ENCODE assay signal across 6 mouse cellular contexts in genomic region chr11:78587677-78588076, GRCm38 (mm10). TPM values are rescaled to one million over a fixed set of nuclear protein-coding genes. Genes with fewer than 3 reads are reported as not detected.
DNase-seq lines count a peak whose midpoint lies in the region; ATAC-seq and TF ChIP-seq lines count a peak whose summit lies in the region.
"Not testable (repeated sequence)": the region's sequence is repeated elsewhere in the genome, so short reads cannot be mapped to it uniquely, and the experiment has no call there.

No protein-coding gene starts in this region.

- in situ Hi-C loops in CH12.LX (cut with MboI; ENCODE audit: low pct_ligation_motif_present, low pct_unique_long_range_greater_than_20kb, low sequenced_read_pairs), result loop anchor here (10.0 kb wide), 1 partner anchor 367 kb away; no protein-coding TSS in a partner anchor
- in situ Hi-C loops in Patski (cut with MboI; ENCODE audit: low pct_unique_long_range_greater_than_20kb), result not testable (repeated sequence)

- not testable (repeated sequence) for H3K4me1 ChIP-seq in CH12.LX (ENCODE audit: control insufficient read depth in 1 of 2, insufficient read depth in 2 of 2); heart, adult 2 months (ENCODE audit: control insufficient read depth, insufficient read depth, low read length); kidney, postnatal 0 days (replicated peaks; ENCODE audit: insufficient read depth, low read length); liver, postnatal 0 days (ENCODE audit: insufficient read depth); stomach, postnatal 0 days (replicated peaks; ENCODE audit: control insufficient read depth, insufficient read depth)

- POLR2A ChIA-PET in Patski (lab: Charles Lee), result interaction anchor here (0.7 kb wide), 1 partner anchor 1503 kb away, joined by 4 read pairs; no protein-coding TSS in a partner anchor

- WGBS in heart, adult 2 months, result 95% methylated on average over 1 of the region's 1 CpGs
- WGBS in kidney, postnatal 0 days, result 94% methylated on average over 1 of the region's 1 CpGs
- 80% methylated on average over 1 of the region's 1 CpGs for WGBS in liver, postnatal 0 days (ENCODE audit: insufficient replicate concordance)
- WGBS in stomach, postnatal 0 days, result 93% methylated on average over 1 of the region's 1 CpGs

- dilution Hi-C loops in CH12.LX (cut with MboI; ENCODE audit: extremely low pct_ligation_motif_present, extremely low pct_unique_long_range_greater_than_20kb, low sequenced_read_pairs), result not testable (repeated sequence)

- CTCF ChIA-PET in Patski (lab: Charles Lee), result interaction anchor here (1.0 kb wide), 1 partner anchor 240 kb away, joined by 3 read pairs; no protein-coding TSS in a partner anchor

- not testable (repeated sequence) for H3K4me3 ChIP-seq in CH12.LX (replicated peaks in 1 of 3; ENCODE audit: low read depth in 2 of 3, low read length in 2 of 3, poor library complexity in 1 of 3); heart, adult 2 months; kidney, postnatal 0 days (replicated peaks; ENCODE audit: low read depth, low read length); liver, postnatal 0 days (ENCODE audit: low read depth, low read length); stomach, postnatal 0 days (ENCODE audit: low read depth, low read length)

- not testable (repeated sequence) for H3K4me2 ChIP-seq in CH12.LX (ENCODE audit: insufficient read depth, low read depth, poor library complexity, severe bottlenecking); kidney, postnatal 0 days (ENCODE audit: low read length); liver, postnatal 0 days (ENCODE audit: low read depth, low read length); stomach, postnatal 0 days (replicated peaks; ENCODE audit: low read depth)

- TF ChIP-seq RAD21 in CH12.LX (IDR thresholded peaks at IDR 0.05; ENCODE audit: low read depth, low read length), result peak; percentile 19

- TF ChIP-seq POLR2A in CH12.LX (IDR thresholded peaks at IDR 0.05; ENCODE audit: low read depth, low read length); heart, adult 2 months (IDR thresholded peaks at IDR 0.05; ENCODE audit: insufficient read depth, low read depth, low read length): not testable (repeated sequence)

- not testable (repeated sequence) for ATAC-seq in Patski; kidney, postnatal 0 days (replicated peaks; ENCODE audit: low FRiP score, low read depth); liver, postnatal 0 days; stomach, postnatal 0 days (ENCODE audit: low FRiP score, low TSS enrichment)

- not testable (repeated sequence) for H3K79me2 ChIP-seq in CH12.LX (replicated peaks; ENCODE audit: control insufficient read depth, extremely low read depth, insufficient read depth, poor library complexity, severe bottlenecking); heart, adult 2 months (replicated peaks; ENCODE audit: control insufficient read depth, insufficient read depth, low read length)

- intact Hi-C loops in heart, adult 2 months (cut with DNase I), result loop anchor here (5.0 kb wide), 1 partner anchor 235 kb away; no protein-coding TSS in a partner anchor

- H3K36me3 ChIP-seq in CH12.LX (replicated peaks in 1 of 2; ENCODE audit: control insufficient read depth in 1 of 2, insufficient read depth in 1 of 2, low read length in 1 of 2), result peaks cover 14 to 44% of the 10 kb centered on the region in 2 experiments
- H3K36me3 ChIP-seq in heart, adult 2 months (ENCODE audit: control insufficient read depth, insufficient read depth, low read length); liver, postnatal 0 days (replicated peaks; ENCODE audit: insufficient read depth, low read length); stomach, postnatal 0 days (ENCODE audit: control insufficient read depth, insufficient read depth, low read length): not testable (repeated sequence)
- peaks cover 19% of the 10 kb centered on the region; the same call in 1 of the 2 replicates for H3K36me3 ChIP-seq in kidney, postnatal 0 days (ENCODE audit: insufficient read depth, low read length)

- not testable (repeated sequence) for H3K27ac ChIP-seq in CH12.LX (ENCODE audit: insufficient read depth, low read depth); heart, adult 2 months; kidney, postnatal 0 days; liver, postnatal 0 days (ENCODE audit: low read depth); stomach, postnatal 0 days (replicated peaks)

- not testable (repeated sequence) for DNase-seq in CH12.LX (ENCODE audit: extremely low read depth); Patski (ENCODE audit: low read depth, low spot score); heart, adult 2 months; kidney, postnatal 0 days (ENCODE audit: low spot score); liver, postnatal 0 days; stomach, postnatal 0 days (ENCODE audit: low spot score)

- TF ChIP-seq EP300 in CH12.LX (IDR thresholded peaks at IDR 0.05; ENCODE audit: low read length); heart, adult 2 months (IDR thresholded peaks at IDR 0.05; ENCODE audit: insufficient read depth, low read depth, low read length); liver, postnatal 0 days (IDR thresholded peaks at IDR 0.05; ENCODE audit: low read depth); stomach, postnatal 0 days (optimal IDR thresholded peaks at IDR 0.05): not testable (repeated sequence)

- H3K27me3 ChIP-seq in CH12.LX (replicated peaks); Patski; heart, adult 2 months (ENCODE audit: control insufficient read depth, insufficient read depth, low read length); kidney, postnatal 0 days (ENCODE audit: insufficient read depth, low read length); liver, postnatal 0 days (ENCODE audit: insufficient read depth, low read length); stomach, postnatal 0 days (ENCODE audit: control insufficient read depth, insufficient read depth, low read length): not testable (repeated sequence)

- TF ChIP-seq CTCF in CH12.LX (conservative IDR thresholded peaks at IDR 0.05 in 1 of 2, IDR thresholded peaks at IDR 0.05 in 1 of 2; ENCODE audit: low read depth in 2 of 2, low read length in 2 of 2) (peak in 1 of 2 experiments; percentile 28; a peak in 2 of 4 replicates), Patski (IDR thresholded peaks at IDR 0.05) (peak; percentile 47)
- TF ChIP-seq CTCF in heart, adult 2 months (IDR thresholded peaks at IDR 0.05), result peak; percentile 50
- peak; percentile 34 for TF ChIP-seq CTCF in kidney, postnatal 0 days (IDR thresholded peaks at IDR 0.05; ENCODE audit: low read depth)
- 0 out of 2 replicates have a peak, but pooled peaks have one; percentile 12 for TF ChIP-seq CTCF in liver, postnatal 0 days (IDR thresholded peaks at IDR 0.05; ENCODE audit: low read depth)
- TF ChIP-seq CTCF in stomach, postnatal 0 days (IDR thresholded peaks at IDR 0.05; ENCODE audit: low read depth), result peak; percentile 39

- not testable (repeated sequence) for H3K9ac ChIP-seq in CH12.LX (ENCODE audit: insufficient read depth, low read depth); heart, adult 2 months (ENCODE audit: low read depth, low read length); kidney, postnatal 0 days (ENCODE audit: low read depth, low read length); liver, postnatal 0 days (replicated peaks); stomach, postnatal 0 days (ENCODE audit: low read length)

- not testable (repeated sequence) for H3K9me3 ChIP-seq in CH12.LX (replicated peaks; ENCODE audit: low read length); kidney, postnatal 0 days (replicated peaks; ENCODE audit: low read length); liver, postnatal 0 days (ENCODE audit: low read length); stomach, postnatal 0 days (ENCODE audit: control insufficient read depth, low read length)

RNA-seq across cellular contexts. Expression of gene Tmem97, which starts 37.1 kb away (rescaled TPM):
- total RNA-seq in CH12.LX (2012; rRNA removed) (213 and 282 TPM in 2 replicates), CH12.LX (2014; rRNA removed) (315 and 347 TPM in 2 replicates)
- polyA plus RNA-seq in CH12.LX (2012; ENCODE audit: insufficient read length, low read depth) (243 and 268 TPM in 2 replicates), Patski (2021) (19.1 TPM)
- total RNA-seq in heart, adult 2 months (2021), result 1 to 10 TPM; 5.2 to 6.1 TPM
- polyA plus RNA-seq in heart, adult 2 months (2012; rRNA removed), result 6.4 and 6.8 TPM in 2 replicates
- 61.0 and 65.8 TPM in 2 replicates for polyA plus RNA-seq in kidney, postnatal 0 days (2015; fragmentation: Nextera tagmentation; extraction: Ambion mirVana)
- 79.2 and 81.5 TPM in 2 replicates for polyA plus RNA-seq in liver, postnatal 0 days (2015; fragmentation: Nextera tagmentation; extraction: Ambion mirVana)
- polyA plus RNA-seq in stomach, postnatal 0 days (2015; fragmentation: Nextera tagmentation; extraction: Ambion mirVana), result 63.2 and 68.2 TPM in 2 replicates

RNA-seq across cellular contexts. Expression of gene Ift20, which starts 51.5 kb away (rescaled TPM):
- total RNA-seq in CH12.LX (2012; rRNA removed) (124 and 134 TPM in 2 replicates), CH12.LX (2014; rRNA removed) (151 and 181 TPM in 2 replicates)
- polyA plus RNA-seq in CH12.LX (2012; ENCODE audit: insufficient read length, low read depth) (136 and 142 TPM in 2 replicates), Patski (2021) (77.8 TPM)
- 10 to 100 TPM; 37.6 to 40.6 TPM for total RNA-seq in heart, adult 2 months (2021)
- polyA plus RNA-seq in heart, adult 2 months (2012; rRNA removed), result 34.6 and 39.4 TPM in 2 replicates
- 185 and 187 TPM in 2 replicates for polyA plus RNA-seq in kidney, postnatal 0 days (2015; fragmentation: Nextera tagmentation; extraction: Ambion mirVana)
- 82.3 and 85.1 TPM in 2 replicates for polyA plus RNA-seq in liver, postnatal 0 days (2015; fragmentation: Nextera tagmentation; extraction: Ambion mirVana)
- 163 and 168 TPM in 2 replicates for polyA plus RNA-seq in stomach, postnatal 0 days (2015; fragmentation: Nextera tagmentation; extraction: Ambion mirVana)

RNA-seq across cellular contexts. Expression of gene Tnfaip1, which starts 51.5 kb away (rescaled TPM):
- total RNA-seq in CH12.LX (2012; rRNA removed) (24.6 and 26.7 TPM in 2 replicates), CH12.LX (2014; rRNA removed) (19.5 TPM in 2 replicates)
- polyA plus RNA-seq in CH12.LX (2012; ENCODE audit: insufficient read length, low read depth) (44.9 and 46.0 TPM in 2 replicates), Patski (2021) (68.3 TPM)
- total RNA-seq in heart, adult 2 months (2021), result 10 to 100 TPM; 38.2 to 40.1 TPM
- 36.0 and 51.1 TPM in 2 replicates for polyA plus RNA-seq in heart, adult 2 months (2012; rRNA removed)
- 59.8 and 66.5 TPM in 2 replicates for polyA plus RNA-seq in kidney, postnatal 0 days (2015; fragmentation: Nextera tagmentation; extraction: Ambion mirVana)
- 12.9 and 13.1 TPM in 2 replicates for polyA plus RNA-seq in liver, postnatal 0 days (2015; fragmentation: Nextera tagmentation; extraction: Ambion mirVana)
- polyA plus RNA-seq in stomach, postnatal 0 days (2015; fragmentation: Nextera tagmentation; extraction: Ambion mirVana), result 47.5 and 47.7 TPM in 2 replicates
